In the genomic region with DNA sequence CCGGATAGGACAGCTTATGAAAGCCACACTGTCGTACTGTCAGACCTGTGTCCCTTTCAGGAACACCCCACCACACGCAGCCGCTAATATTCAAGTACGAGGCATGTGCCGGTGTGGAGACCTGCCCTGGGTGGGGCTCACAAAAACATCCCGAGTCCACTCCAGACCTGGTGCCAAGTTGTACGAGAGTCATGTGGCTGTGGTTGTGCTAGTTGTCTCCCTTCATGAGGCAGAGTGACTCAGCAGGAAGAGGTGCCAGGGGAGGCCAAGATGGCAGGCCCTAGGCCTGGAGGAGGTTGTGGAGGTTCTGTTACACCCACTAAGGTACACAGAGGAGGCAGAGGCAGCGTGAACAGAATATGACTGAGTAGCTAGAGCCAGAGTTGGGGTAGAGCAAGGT, we compare ENCODE assay signal across 22 mouse cellular contexts.
DNase-seq lines count a peak whose midpoint lies in the region; ATAC-seq lines count a peak whose summit lies in the region.
"Had no signal": no experiment of that assay in that cellular context is flagged by ENCODE, and none has a peak within 500 bp of the region (broad histone marks: within the 10 kb centered on the region; RNA-seq: fewer than 3 reads in every experiment).

No protein-coding gene starts in this region.

- H3K9ac ChIP-seq in neural tube, embryonic 15.5 days (replicated peaks), result no peak overlapping the region
- H3K9ac ChIP-seq: forebrain, embryonic 12.5 days; heart, embryonic 15.5 days; limb, embryonic 13.5 days; liver, embryonic 13.5 days; neural tube, embryonic 12.5 days had no signal

- ATAC-seq in neural tube, embryonic 15.5 days (ENCODE audit: low FRiP score), result no peak
- ATAC-seq: activated CD4-positive, CD25-positive, alpha-beta regulatory T cell, adult 4 months; hindbrain, postnatal 0 days; intestine, postnatal 0 days had no signal

- no peaks in the 10 kb centered on the region for H3K36me3 ChIP-seq in neural tube, embryonic 15.5 days
- H3K36me3 ChIP-seq in hindbrain, embryonic 10.5 days, result no peaks in the 10 kb centered on the region
- H3K36me3 ChIP-seq: forebrain, embryonic 12.5 days; heart, embryonic 15.5 days; limb, embryonic 13.5 days; liver, embryonic 13.5 days; midbrain, embryonic 10.5 days; neural tube, embryonic 12.5 days had no signal

- no peak overlapping the region for H3K4me3 ChIP-seq in neural tube, embryonic 15.5 days (replicated peaks)
- no peak overlapping the region for H3K4me3 ChIP-seq in hindbrain, embryonic 10.5 days
- H3K4me3 ChIP-seq: forebrain, embryonic 12.5 days; heart, adult 2 months; heart, embryonic 15.5 days; limb, embryonic 13.5 days; liver, embryonic 13.5 days; midbrain, embryonic 10.5 days; neural tube, embryonic 12.5 days had no signal

- H3K4me2 ChIP-seq in neural tube, embryonic 15.5 days, result no peak overlapping the region
- H3K4me2 ChIP-seq: forebrain, embryonic 12.5 days; heart, embryonic 15.5 days; limb, embryonic 13.5 days; liver, embryonic 13.5 days; neural tube, embryonic 12.5 days had no signal

- WGBS in neural tube, embryonic 15.5 days, result 92% methylated on average over 9 of the region's 9 CpGs
- WGBS in hindbrain, embryonic 10.5 days, result 93% methylated on average over 9 of the region's 9 CpGs

- H3K4me1 ChIP-seq in neural tube, embryonic 15.5 days, result no peaks in the 10 kb centered on the region
- H3K4me1 ChIP-seq in hindbrain, embryonic 10.5 days (replicated peaks), result no peaks in the 10 kb centered on the region; the same call in 1 of the 2 replicates
- H3K4me1 ChIP-seq: forebrain, embryonic 12.5 days; heart, embryonic 15.5 days; liver, embryonic 13.5 days; neural tube, embryonic 12.5 days had no signal

- peak; percentile 19 for DNase-seq in adrenal gland, postnatal 10 days
- DNase-seq in adrenal gland, postnatal 4 days (ENCODE audit: low spot score in 2 of 2), result no peak
- DNase-seq in 3134 (ENCODE audit: extremely low read depth, insufficient read length, low spot score), result peak; percentile 79
- peak; percentile 72 for DNase-seq in NIH3T3 (ENCODE audit: low read depth)
- peak; percentile 24 for DNase-seq in lung, postnatal 25 days (ENCODE audit: low spot score)
- no peak for DNase-seq in cerebellum, adult 11-12 months
- no peak for DNase-seq in hindbrain, embryonic 10.5 days (ENCODE audit: low spot score)
- DNase-seq: cerebellum, adult 18-20 months; cerebellum, postnatal 25 days; gastrocnemius, postnatal 14 days; heart, adult 2 months; heart, postnatal 4 days; liver, embryonic 13.5 days had no signal

- H3K27me3 ChIP-seq in neural tube, embryonic 15.5 days (replicated peaks), result no peaks in the 10 kb centered on the region
- H3K27me3 ChIP-seq in hindbrain, embryonic 10.5 days (ENCODE audit: insufficient read depth, poor library complexity, severe bottlenecking), result 0 out of 2 replicates have a peak, but pooled peaks cover 4% of the 10 kb centered on the region
- H3K27me3 ChIP-seq: heart, embryonic 15.5 days; liver, embryonic 13.5 days; neural tube, embryonic 12.5 days had no signal

- no peak overlapping the region for H3K27ac ChIP-seq in neural tube, embryonic 15.5 days (replicated peaks)
- H3K27ac ChIP-seq in hindbrain, embryonic 10.5 days, result no peak overlapping the region
- H3K27ac ChIP-seq: forebrain, embryonic 12.5 days; heart, adult 2 months; heart, embryonic 15.5 days; hindbrain, postnatal 0 days; limb, embryonic 13.5 days; liver, embryonic 13.5 days; midbrain, embryonic 10.5 days; neural tube, embryonic 12.5 days had no signal

- no peaks in the 10 kb centered on the region for H3K9me3 ChIP-seq in neural tube, embryonic 15.5 days (replicated peaks)
- H3K9me3 ChIP-seq in hindbrain, embryonic 10.5 days, result no peaks in the 10 kb centered on the region
- H3K9me3 ChIP-seq: forebrain, embryonic 12.5 days; heart, embryonic 15.5 days; limb, embryonic 13.5 days; liver, embryonic 13.5 days; midbrain, embryonic 10.5 days; neural tube, embryonic 12.5 days had no signal

Comparison
In these comparisons a context has a peak if more than half of its experiments do, and no peak if none do; other contexts are left out.
1. DNase-seq: peak in adrenal gland, postnatal 10 days (single experiment), 3134 (single experiment), NIH3T3 (single experiment) and lung, postnatal 25 days (single experiment); none in adrenal gland, postnatal 4 days (0 of 2), cerebellum, adult 11-12 months (single experiment) and hindbrain, embryonic 10.5 days (single experiment).